Mouse (Mus musculus) embryonic fibroblast, embryonic 13.5 days (primary cell): ENCODE data around the gene Gabra5.

Experiments
- CTCF ChIP-seq: IDR thresholded peaks from 2 replicates; pipeline ENCODE4 v1.5.1; 2011; ENCODE audit warnings: mild to moderate bottlenecking, control low read depth, low read length, moderate library complexity, borderline replicate concordance; ENCODE audit not compliant: insufficient read depth
- POLR2A ChIP-seq: IDR thresholded peaks from 2 replicates; pipeline ENCODE4 v1.6.1; 2011; ENCODE audit warnings: low read depth, mild to moderate bottlenecking, control low read depth, low read length, moderate library complexity

GRCm38 (mm10) chr7:57411163-57411562 lies 98.7 kb downstream of the Gabra5 start:
- TF ChIP-seq CTCF (no peak), POLR2A (no peak)
